Mouse (Mus musculus) stomach, postnatal 0 days (tissue): ENCODE measurements around the gene Tenm1. TPM values are rescaled to one million over a fixed set of nuclear protein-coding genes. Genes with fewer than 3 reads are reported as not detected.
A peak's percentile ranks its signal among the peaks of the same experiment; 100 is the strongest.

Experiments used
- ATAC-seq: fragments of 200-750 bp; cut with Nextera tagmentation; 2 replicates; pipeline ENCODE4 v1.8.0; 2017; ENCODE audit not compliant: low FRiP score, low TSS enrichment
- DNase-seq: peaks from one replicate; pipeline ENCODE4 v3.0.0-alpha.2; 2016; ENCODE audit warnings: low spot score
- H3K27ac ChIP-seq: fragments of 300-500 bp; sonication (generic); replicated peaks from 2 replicates; pipeline ENCODE4 v1.5.1; 2014; ENCODE audit warnings: mild to moderate bottlenecking, control low read depth
- H3K27me3 ChIP-seq: fragments of 300-500 bp; sonication (generic); 2 replicates; pipeline ENCODE4 v1.6.1; 2014; ENCODE audit warnings: low read length; ENCODE audit not compliant: control insufficient read depth, insufficient read depth
- H3K36me3 ChIP-seq: fragments of 300-500 bp; sonication (generic); 2 replicates; pipeline ENCODE4 v1.6.1; 2014; ENCODE audit warnings: low read length, mixed read lengths; ENCODE audit not compliant: control insufficient read depth, insufficient read depth
- H3K4me1 ChIP-seq: fragments of 300-500 bp; sonication (generic); replicated peaks from 2 replicates; pipeline ENCODE4 v1.6.1; 2014; ENCODE audit warnings: antibody characterized with exemption; ENCODE audit not compliant: control insufficient read depth, insufficient read depth
- H3K4me2 ChIP-seq: fragments of 300-500 bp; sonication (generic); replicated peaks from 2 replicates; pipeline ENCODE4 v1.6.1; 2014; ENCODE audit warnings: low read depth, mild to moderate bottlenecking, control low read depth, moderate library complexity
- H3K4me3 ChIP-seq: fragments of 300-500 bp; sonication (generic); 2 replicates; pipeline ENCODE4 v1.5.1; 2014; ENCODE audit warnings: low read depth, low read length, control low read depth
- H3K9ac ChIP-seq: fragments of 300-500 bp; sonication (generic); 2 replicates; pipeline ENCODE4 v1.6.1; 2014; ENCODE audit warnings: mild to moderate bottlenecking, low read length, control low read depth, mixed read lengths
- H3K9me3 ChIP-seq: fragments of 300-500 bp; sonication (generic); 2 replicates; pipeline ENCODE4 v1.6.1; 2016; ENCODE audit warnings: low read length; ENCODE audit not compliant: control insufficient read depth
- CTCF ChIP-seq: IDR thresholded peaks from 2 replicates; pipeline ENCODE4 v1.5.1; 2016; ENCODE audit warnings: antibody characterized with exemption, low read depth, mild to moderate bottlenecking, moderate library complexity
- EP300 ChIP-seq: optimal IDR thresholded peaks from 2 replicates; pipeline ENCODE3; 2016; ENCODE audit warnings: antibody characterized with exemption
- WGBS: fragments of 180-500 bp; shearing (Covaris S2); extraction: QIAGEN DNeasy Blood & Tissue Kit; methylation state at CpG from one replicate; pipeline ENCODE4 v1.1.7; 2014; 5-methylcytosine and 5-hydroxymethylcytosine counted together
- polyA plus RNA-seq: library from polyadenylated mRNA; unstranded; fragments of >200 nt; fragmentation: Nextera tagmentation; extraction: Ambion mirVana; gene quantifications from 2 replicates; pipeline ENCODE4 v1.2.1, GENCODE M21; 2015

Tenm1 gene
- polyA plus RNA-seq, 1 experiment from 2014 or later: 0.32 TPM

DNA sequence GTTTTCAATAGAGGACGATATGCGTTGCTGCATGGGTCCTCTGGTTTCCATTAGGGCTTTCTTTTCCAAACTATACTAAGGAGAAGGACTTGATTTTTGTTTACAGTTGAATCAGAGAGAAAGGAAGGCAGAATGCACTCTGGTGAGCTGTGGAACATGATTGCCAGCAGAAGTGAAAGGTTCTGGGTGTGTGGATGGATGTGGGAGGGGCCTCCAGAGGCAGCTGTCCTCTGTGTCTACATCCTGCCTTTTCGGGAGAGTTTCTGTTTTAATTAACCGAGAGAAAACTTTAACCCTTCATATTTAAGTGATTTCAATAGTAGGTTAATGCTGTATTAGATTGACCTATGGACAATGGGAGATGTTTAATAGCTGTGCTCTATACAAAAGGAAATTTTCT, 880.4 kb downstream of the Tenm1 start:
- Histone ChIP-seq H3K36me3 (no peaks in the 10 kb centered on the region), H3K9me3 (no peaks in the 10 kb centered on the region), H3K4me3 (no peak overlapping the region), H3K27ac (no peak overlapping the region), H3K9ac (no peak overlapping the region), H3K4me1 (no peaks in the 10 kb centered on the region), H3K4me2 (no peak overlapping the region), H3K27me3 (no peaks in the 10 kb centered on the region)
- ATAC-seq: no peak
- no peak for DNase-seq
- no peak for TF ChIP-seq CTCF
- TF ChIP-seq EP300: no peak
- WGBS: 61% methylated on average over 4 of the region's 4 CpGs

GRCm38 (mm10) chrX:42545076-42545475, 883.9 kb downstream of the Tenm1 start:
- H3K4me1 ChIP-seq: no peaks in the 10 kb centered on the region
- ATAC-seq (no peak), DNase-seq (no peak)
- no peak overlapping the region for H3K4me3 ChIP-seq
- 89% methylated on average over 1 of the region's 1 CpGs for WGBS
- H3K9me3 ChIP-seq: no peaks in the 10 kb centered on the region
- H3K9ac ChIP-seq: no peak overlapping the region
- H3K27me3 ChIP-seq: no peaks in the 10 kb centered on the region
- TF ChIP-seq EP300 (no peak), CTCF (no peak)
- H3K36me3 ChIP-seq: no peaks in the 10 kb centered on the region
- H3K27ac ChIP-seq: no peak overlapping the region
- H3K4me2 ChIP-seq: no peak overlapping the region

DNA sequence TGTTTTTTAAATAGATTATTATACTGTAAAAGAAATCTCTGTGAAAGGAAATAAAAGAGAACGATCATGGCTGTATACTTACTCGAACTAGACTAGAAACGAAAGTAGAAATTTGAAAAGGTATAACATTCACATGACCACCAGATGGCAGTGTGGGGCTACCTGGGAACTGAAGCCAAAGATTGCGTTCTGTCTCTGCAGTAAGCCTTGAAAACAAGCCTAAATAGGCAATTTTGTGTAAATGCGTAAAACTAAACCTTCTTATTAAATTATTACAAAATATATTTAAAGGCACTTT, 888.2 kb downstream of the Tenm1 start:
- Histone ChIP-seq H3K4me2 (peak overlapping the region; percentile 30), H3K36me3 (no peaks in the 10 kb centered on the region), H3K4me3 (peak overlapping the region; percentile 6; the same call in 1 of the 2 replicates), H3K9me3 (no peaks in the 10 kb centered on the region), H3K27me3 (no peaks in the 10 kb centered on the region), H3K27ac (no peak overlapping the region), H3K9ac (no peak overlapping the region), H3K4me1 (no peaks in the 10 kb centered on the region)
- DNase-seq (peak; percentile 56), ATAC-seq (no peak)
- 25% methylated on average over 5 of the region's 5 CpGs for WGBS
- no peak for TF ChIP-seq EP300
- TF ChIP-seq CTCF: peak; percentile 82

- 31% methylated on average over 3 of the region's 3 CpGs for WGBS
- H3K36me3 ChIP-seq: no peaks in the 10 kb centered on the region
- H3K4me3 ChIP-seq: peak overlapping the region; percentile 6; the same call in 1 of the 2 replicates
- no peaks in the 10 kb centered on the region for H3K27me3 ChIP-seq
- no peaks in the 10 kb centered on the region for H3K4me1 ChIP-seq
- TF ChIP-seq EP300 (no peak), CTCF (no peak)
- no peaks in the 10 kb centered on the region for H3K9me3 ChIP-seq
- ATAC-seq (no peak), DNase-seq (no peak)
- no peak overlapping the region for H3K27ac ChIP-seq
- H3K4me2 ChIP-seq: peak overlapping the region; percentile 30
- no peak overlapping the region for H3K9ac ChIP-seq
Observed at GRCm38 (mm10) chrX:42540030-42540755, 888.7 kb downstream of the Tenm1 start.

DNA sequence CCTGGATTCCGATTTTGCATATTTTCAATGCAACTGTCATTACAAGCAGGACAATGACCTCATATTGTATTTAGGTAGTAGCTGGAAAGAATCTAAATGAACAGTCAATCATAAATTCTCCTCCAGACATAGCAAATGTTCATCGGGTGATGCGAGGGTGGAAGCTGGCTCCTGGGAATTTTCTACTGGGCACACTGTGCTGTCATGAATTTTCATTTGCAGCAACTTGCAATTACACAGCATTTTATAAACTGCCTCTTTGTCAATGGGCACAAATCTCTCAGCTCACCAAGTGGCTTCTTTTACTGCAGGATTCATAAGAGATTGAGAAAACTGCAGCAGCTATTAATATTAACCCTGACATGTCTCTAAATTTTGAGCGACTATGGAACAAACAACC, 898.2 kb downstream of the Tenm1 start:
- TF ChIP-seq CTCF (no peak), EP300 (no peak)
- H3K36me3 ChIP-seq: no peaks in the 10 kb centered on the region
- H3K9me3 ChIP-seq: no peaks in the 10 kb centered on the region
- no peaks in the 10 kb centered on the region for H3K27me3 ChIP-seq
- no peak for DNase-seq
- no peak overlapping the region for H3K4me2 ChIP-seq
- 81% methylated on average over 4 of the region's 4 CpGs for WGBS
- no peaks in the 10 kb centered on the region for H3K4me1 ChIP-seq
- no peak overlapping the region for H3K27ac ChIP-seq
- no peak overlapping the region for H3K9ac ChIP-seq
- H3K4me3 ChIP-seq: no peak overlapping the region
- ATAC-seq: no peak

DNA sequence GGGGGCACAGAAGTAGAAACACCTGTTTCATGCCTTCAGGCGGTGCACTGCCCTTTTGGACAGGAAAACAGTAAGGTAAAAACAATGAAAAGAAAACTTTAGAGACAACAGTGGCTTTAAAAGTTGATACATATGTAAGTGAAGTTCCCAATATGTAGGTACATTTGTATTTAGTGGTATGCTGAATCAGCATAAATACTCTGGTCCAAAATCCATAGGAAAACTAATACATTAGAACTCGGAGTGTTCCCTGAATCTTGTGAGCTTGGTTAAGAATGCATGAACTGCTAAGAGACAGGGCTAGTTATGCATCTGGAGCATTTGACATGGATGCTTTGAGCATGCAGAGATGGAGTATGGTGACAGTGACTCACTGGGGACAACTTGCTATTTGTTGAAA, 906.1 kb downstream of the Tenm1 start:
- 81% methylated on average over 2 of the region's 2 CpGs for WGBS
- no peaks in the 10 kb centered on the region for H3K9me3 ChIP-seq
- no peaks in the 10 kb centered on the region for H3K27me3 ChIP-seq
- DNase-seq (no peak), ATAC-seq (no peak)
- no peak overlapping the region for H3K4me3 ChIP-seq
- TF ChIP-seq CTCF (no peak), EP300 (no peak)
- no peaks in the 10 kb centered on the region for H3K4me1 ChIP-seq
- no peaks in the 10 kb centered on the region for H3K36me3 ChIP-seq
- H3K4me2 ChIP-seq: no peak overlapping the region
- no peak overlapping the region for H3K9ac ChIP-seq
- H3K27ac ChIP-seq: no peak overlapping the region
